Mouse (Mus musculus) monocyte, adult 59 days (primary cell): ENCODE results near the gene Kcnj9. TPM values are rescaled to one million over a fixed set of nuclear protein-coding genes. Genes with fewer than 3 reads are reported as not detected.

Experiments used
- total RNA-seq, 2 experiments: library from RNA; stranded (reverse); gene quantifications; one replicate each; pipeline ENCODE4 v1.2.4; 2023

Gene Kcnj9
- total RNA-seq: 1 to 10 TPM; 3.8 to 5.8 TPM

GRCm38 (mm10) chr1:172329131-172329530 lies at the start of gene Kcnj9:
Gene Kcnj9 (minus strand): TSS chr1:172329318.

GRCm38 (mm10) chr1:172376198-172376667 lies 47.1 kb upstream of the Kcnj9 start, which contains the start of gene Pigm:
Gene Pigm (plus strand): TSS chr1:172376546.

GRCm38 (mm10) chr1:172340729-172341321 lies 11.7 kb upstream of the Kcnj9 start, which contains the start of gene Kcnj10:
Gene Kcnj10 (plus strand): TSS chr1:172341210.

GRCm38 (mm10) chr1:172297611-172298537 lies 31.2 kb downstream of the Kcnj9 start, which contains the start of gene Atp1a2:
Gene Atp1a2 (minus strand): TSS chr1:172298064.

Other genes with a start within 250 kb of the Kcnj9 start
- 100 to 1,000 TPM; 172 to 193 TPM for gene Copa, start 246.8 kb downstream of the Kcnj9 start, total RNA-seq
- gene Ncstn, start 246.5 kb downstream of the Kcnj9 start, total RNA-seq: 100 to 1,000 TPM; 145 to 154 TPM
- gene Pex19, start 202.6 kb downstream of the Kcnj9 start, total RNA-seq: 10 to 100 TPM; 31.0 to 34.1 TPM
- gene Dcaf8, start 181.2 kb downstream of the Kcnj9 start, total RNA-seq: 10 to 100 TPM; 76.2 to 78.4 TPM
- 10 to 100 TPM; 77.4 to 80.5 TPM for gene Pea15a, start 122.5 kb downstream of the Kcnj9 start, total RNA-seq
- not detected for gene Casq1, start 109.5 kb downstream of the Kcnj9 start, total RNA-seq
- gene Atp1a4, start 70.9 kb downstream of the Kcnj9 start, total RNA-seq: not detected
- gene Igsf8, start 67.7 kb downstream of the Kcnj9 start, total RNA-seq: 10 to 100 TPM; 83.8 to 85.9 TPM
- not detected for gene Atp1a2, start 31.3 kb downstream of the Kcnj9 start, total RNA-seq
- 10 to 100 TPM; 55.8 to 57.9 TPM for gene Kcnj10, start 11.9 kb upstream of the Kcnj9 start, total RNA-seq
- gene Pigm, start 47.2 kb upstream of the Kcnj9 start, total RNA-seq: 10 to 100 TPM; 17.6 to 18.1 TPM
- gene Slamf9, start 146.0 kb upstream of the Kcnj9 start, total RNA-seq: 1 to 10 TPM; 5.1 to 7.0 TPM
- 1 to 10 TPM; 3.1 to 5.5 TPM for gene Igsf9, start 152.5 kb upstream of the Kcnj9 start, total RNA-seq
- gene Tagln2, start 170.7 kb upstream of the Kcnj9 start, total RNA-seq: 100 to 1,000 TPM; 352 to 361 TPM
- 1 to 10 TPM; 1.9 to 4.0 TPM for gene Cfap45, start 191.5 kb upstream of the Kcnj9 start, total RNA-seq
- not detected for gene Vsig8, start 226.6 kb upstream of the Kcnj9 start, total RNA-seq